Mouse (Mus musculus) cerebral cortex, adult 2 months (tissue): Measurements from ENCODE around the gene Slc18b1.

ENCODE experiments used
- WGBS: fragments of 180-500 bp; shearing (Covaris S2); methylation state at CpG from one replicate; pipeline ENCODE4 v1.1.7; 2018; 5-methylcytosine and 5-hydroxymethylcytosine counted together

Gene Slc18b1

DNA sequence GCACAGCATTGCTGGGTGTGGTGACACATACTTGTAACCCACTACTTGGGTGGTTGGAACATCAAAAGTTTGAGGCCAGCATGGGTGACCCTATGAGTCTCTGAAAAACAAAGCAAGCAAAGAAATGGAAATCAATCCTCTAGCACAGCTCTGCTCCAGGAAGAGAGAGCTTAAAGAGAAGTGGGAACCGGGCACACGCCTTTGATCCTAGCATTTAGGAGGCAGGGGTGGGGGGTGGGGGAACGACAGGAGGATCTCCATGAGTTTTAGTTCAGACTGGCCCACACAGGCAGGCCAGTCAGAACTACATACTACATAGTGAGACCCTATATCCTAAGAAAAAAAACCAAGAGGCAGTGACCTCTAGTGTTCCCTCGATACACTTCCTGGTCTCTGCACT lies 9.4 kb downstream of the Slc18b1 start:
- WGBS: 64% methylated on average over 4 of the region's 4 CpGs

DNA sequence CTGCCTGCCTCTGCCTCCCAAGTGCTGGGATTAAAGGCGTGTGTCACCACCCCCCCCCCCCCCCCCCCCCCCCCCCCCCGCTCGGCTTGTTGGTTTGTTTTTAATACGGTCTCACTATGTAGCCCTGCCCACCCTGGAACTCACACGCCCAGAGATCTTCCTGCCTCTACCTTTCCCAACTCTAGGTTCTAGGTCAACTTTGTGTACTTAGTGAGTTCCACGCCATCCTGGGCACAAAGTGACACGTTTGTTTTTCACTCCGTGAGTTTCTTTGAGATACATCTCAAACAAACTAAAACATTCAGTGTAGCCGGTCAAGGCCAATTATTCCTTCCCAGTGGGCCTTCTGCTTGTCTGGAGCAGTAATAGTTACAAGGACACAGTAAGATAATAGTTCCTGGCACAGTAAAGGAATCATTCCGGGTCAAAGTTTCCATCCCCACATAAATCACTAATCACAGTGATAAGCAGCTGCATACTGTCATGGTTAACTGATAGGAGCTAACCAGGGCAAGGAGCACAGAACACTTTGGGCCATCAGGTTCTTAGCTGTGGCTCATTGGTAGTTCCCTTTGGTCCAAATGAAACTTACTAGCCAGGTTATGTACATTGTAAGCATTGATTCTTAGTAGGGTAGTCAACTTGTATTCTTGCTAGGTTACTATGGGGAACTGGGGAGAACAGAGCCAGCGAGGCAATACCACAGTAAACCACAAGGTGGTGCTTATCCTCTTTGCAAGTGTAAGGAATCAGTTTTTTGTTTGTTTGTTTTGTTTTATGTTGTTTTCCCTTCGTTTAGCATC lies 15.1 kb downstream of the Slc18b1 start:
- WGBS: 70% methylated on average over 9 of the region's 12 CpGs

GRCm38 (mm10) chr10:23812852-23813766 lies 16.3 kb downstream of the Slc18b1 start:
- 67% methylated on average over 11 of the region's 11 CpGs for WGBS

DNA sequence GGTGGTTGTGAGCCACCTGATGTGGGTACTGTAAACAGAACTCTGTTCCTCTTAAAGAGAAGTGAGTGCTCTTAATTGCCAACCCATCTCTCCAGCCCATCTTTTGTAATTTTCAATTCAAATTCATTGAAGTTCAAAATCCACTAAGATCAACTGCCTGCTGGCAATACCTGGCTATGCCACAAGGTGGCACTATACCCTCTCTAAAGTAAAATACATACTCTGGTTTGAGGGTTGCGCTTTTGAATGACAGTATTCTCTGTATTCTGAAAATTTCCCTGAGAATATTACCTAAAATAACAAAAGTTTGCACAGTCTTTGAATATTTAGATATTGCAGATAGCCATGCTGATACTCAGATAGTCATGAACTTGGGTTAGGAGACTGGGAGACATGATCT lies 18.4 kb downstream of the Slc18b1 start:
- WGBS: 23% methylated on average over 1 of the region's 1 CpGs

DNA sequence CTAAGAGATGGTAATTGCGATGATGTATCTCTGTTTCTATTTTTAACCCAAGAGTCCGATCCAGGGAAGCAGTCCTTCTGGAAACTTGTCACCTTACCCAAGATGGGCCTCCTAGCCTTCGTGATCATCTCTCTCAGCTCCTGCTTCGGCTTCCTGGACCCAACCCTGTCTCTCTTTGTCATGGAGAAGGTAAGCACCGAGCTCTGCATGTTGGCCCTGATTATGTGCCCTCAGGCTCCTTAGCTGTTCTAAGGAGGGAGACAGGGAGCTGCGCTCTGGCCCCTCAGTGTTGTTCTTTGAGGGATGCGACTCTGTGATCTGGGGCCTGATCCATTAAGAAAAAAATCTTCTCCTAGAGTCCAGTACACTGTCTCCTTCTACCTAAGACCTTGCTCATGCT lies 19.5 kb downstream of the Slc18b1 start:
- WGBS: 88% methylated on average over 7 of the region's 7 CpGs

DNA sequence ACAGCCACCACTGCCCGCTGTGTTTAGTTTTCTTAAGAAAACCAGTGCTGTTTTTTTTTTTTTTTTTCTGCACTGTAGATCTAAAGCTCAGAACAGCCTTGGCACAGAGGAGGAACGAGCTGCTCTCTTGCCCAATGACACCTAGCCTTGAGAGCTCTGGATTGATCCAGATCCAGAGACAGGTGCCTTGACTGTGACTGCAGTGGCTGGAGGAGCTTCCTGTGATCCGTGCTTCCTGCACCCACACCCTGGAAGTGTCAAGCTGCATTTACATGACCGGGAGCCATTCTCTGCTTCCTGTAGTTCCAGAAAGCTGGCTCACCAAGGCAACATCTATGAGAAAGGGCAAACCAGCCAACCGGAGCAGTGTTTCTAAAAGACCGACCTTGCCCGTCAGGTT lies 29.7 kb downstream of the Slc18b1 start:
- 91% methylated on average over 7 of the region's 7 CpGs for WGBS

DNA sequence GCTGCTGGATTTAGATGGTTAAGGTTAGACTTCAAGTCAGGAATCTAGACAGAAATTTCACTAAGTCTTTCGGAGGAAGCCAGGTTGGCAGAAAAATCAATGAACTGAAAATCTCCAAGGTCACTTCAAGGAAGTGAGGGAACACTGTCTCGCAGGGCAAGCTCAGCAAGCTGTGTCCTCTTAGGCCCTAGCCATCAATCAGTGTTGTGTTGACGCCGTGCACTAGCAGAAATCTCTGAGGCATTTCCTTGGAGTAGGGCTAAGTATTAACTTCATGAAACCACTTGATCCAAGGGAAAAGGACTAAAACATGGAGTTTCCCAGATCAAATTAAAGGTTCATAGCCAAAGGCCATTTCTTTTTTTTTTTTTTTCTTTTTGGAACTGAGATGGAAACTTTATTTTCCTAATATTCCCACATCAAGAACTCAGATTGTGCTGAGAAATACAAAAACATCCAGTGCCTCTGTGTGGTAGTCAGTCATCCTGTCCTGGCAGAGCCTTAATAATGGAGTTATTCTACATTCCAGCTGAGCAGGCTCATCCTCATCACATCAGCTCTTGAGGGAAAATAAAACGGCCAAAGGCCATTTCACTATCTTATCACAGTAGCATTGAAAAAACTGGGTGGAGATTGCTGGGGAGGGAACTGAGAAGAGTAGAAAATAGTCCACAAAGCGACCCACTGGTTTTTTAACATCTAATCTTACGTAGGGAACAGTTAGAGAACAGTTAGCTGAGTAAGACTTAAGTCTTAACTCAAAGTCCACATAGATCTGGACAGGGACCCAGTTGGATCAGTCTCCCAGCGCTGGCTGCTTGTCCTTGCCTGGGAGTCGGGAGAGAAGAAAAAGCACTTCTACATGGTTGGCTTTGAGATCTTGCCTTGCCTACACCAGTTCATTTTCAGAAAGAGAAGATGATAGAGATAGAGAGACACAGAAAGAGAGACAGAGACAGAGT lies 39.5 kb downstream of the Slc18b1 start:
- 84% methylated on average over 9 of the region's 9 CpGs for WGBS

DNA sequence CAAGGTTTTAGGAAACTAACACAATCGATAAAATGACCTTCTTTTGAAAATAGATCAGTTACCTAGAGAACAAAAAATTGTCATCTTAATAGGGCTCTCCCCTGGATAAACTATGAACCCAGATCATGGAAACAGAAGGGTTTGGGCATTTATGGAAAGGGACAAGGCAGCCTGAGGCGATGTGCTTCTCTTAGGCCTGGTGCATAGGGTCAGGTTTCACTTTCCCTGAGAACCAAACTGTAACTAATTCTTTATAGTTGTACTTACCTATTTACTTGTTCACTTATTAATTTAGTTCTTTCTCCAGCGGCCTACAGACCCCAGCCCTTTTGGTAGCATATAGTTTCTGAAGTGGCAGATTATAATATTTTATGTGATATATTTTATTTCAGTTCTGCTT lies 40.3 kb downstream of the Slc18b1 start:
- 93% methylated on average over 3 of the region's 3 CpGs for WGBS

- WGBS: 94% methylated on average over 3 of the region's 3 CpGs
Observed at GRCm38 (mm10) chr10:23838910-23839309, 42.1 kb downstream of the Slc18b1 start.

DNA sequence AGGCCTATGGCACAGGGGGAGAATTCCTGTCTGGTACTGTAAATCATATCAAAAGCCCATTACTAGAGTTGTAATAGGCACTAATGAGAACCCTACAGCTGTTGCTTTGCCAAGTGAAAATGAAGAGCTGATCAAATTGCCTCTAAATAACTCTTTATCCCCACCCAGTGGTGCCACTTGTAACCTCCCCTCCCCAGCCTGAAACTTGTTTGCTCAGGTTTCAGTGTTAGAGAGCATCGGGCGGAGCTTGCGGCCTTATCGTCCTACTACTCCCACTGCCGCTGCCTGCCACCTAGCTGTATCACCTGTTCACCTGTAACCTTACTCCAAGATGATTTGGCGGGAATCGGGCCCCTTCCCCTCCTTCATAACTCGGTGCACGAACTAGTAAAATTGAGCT lies 42.6 kb downstream of the Slc18b1 start:
- WGBS: 79% methylated on average over 9 of the region's 9 CpGs

GRCm38 (mm10) chr10:23840496-23840895 lies 43.7 kb downstream of the Slc18b1 start:
- WGBS: 79% methylated on average over 4 of the region's 4 CpGs

GRCm38 (mm10) chr10:23851228-23851912 lies 54.6 kb downstream of the Slc18b1 start, which contains the start of gene Vnn3:
Vnn3 (plus strand) TSS chr10:23851462.
- 55% methylated on average over 4 of the region's 4 CpGs for WGBS

GRCm38 (mm10) chr10:23852096-23852495 lies 55.3 kb downstream of the Slc18b1 start:
- 75% methylated on average over 2 of the region's 2 CpGs for WGBS

DNA sequence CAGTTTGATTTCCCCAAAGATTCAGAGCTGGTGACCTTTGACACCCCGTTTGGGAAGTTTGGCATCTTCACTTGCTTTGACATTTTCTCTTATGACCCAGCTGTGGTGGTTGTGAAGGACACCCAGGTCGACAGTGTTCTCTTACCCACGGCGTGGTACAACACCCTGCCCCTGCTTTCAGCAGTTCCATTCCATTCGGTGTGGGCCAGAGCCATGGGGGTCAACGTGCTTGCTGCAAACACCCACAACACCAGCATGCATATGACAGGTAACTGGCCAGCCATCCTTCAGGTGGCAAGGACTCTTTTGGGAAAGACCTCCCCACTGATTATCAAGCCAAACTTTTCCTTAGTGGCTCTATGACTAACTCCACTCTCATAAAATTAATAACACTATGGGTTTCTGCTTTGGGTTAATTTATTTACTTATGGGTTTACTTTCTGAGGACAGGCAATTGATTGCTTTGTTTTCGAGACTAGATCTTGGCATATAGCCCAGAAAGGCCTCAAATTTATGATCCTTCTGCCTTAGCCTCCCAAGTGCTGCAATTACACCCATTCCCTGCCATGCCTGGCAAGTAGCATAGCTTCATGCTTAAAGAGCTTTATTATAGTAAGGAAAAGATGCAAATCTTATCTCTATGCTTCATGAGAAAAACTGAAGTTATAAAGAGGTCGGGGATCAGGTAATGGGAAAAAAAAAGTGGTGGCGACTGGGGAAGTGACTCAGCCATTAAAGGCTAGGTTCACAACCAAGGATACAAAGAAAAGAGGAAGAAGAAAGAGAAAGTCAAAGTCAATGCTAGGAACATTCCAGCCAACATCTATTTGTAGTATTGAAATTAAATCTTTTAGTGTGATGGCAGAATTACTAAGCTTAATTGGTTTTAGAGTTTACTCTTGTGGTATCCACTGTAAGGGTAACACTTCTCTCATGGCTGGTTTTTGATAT lies 67.9 kb downstream of the Slc18b1 start:
- WGBS: 80% methylated on average over 9 of the region's 9 CpGs
